Mouse (Mus musculus): ENCODE results near the gene Grm8. TPM values are rescaled to one million over a fixed set of nuclear protein-coding genes. Genes with fewer than 3 reads are reported as not detected.

Gene Grm8
- polyA plus RNA-seq, 2 experiments from 2014 or later = 0.19 TPM; not detected in 1

- ATAC-seq = no peak
Measured at GRCm38 (mm10) chr6:27580485-27580884, 554.5 kb downstream of the Grm8 start.

GRCm38 (mm10) chr6:27545516-27545915 lies 589.5 kb downstream of the Grm8 start:
- no peak for ATAC-seq

- ATAC-seq = no peak
Measured at GRCm38 (mm10) chr6:27517620-27518019, 617.4 kb downstream of the Grm8 start.

- ATAC-seq = no peak
Measured at GRCm38 (mm10) chr6:27460998-27461397, 674.0 kb downstream of the Grm8 start.

GRCm38 (mm10) chr6:27408473-27408872 lies 726.5 kb downstream of the Grm8 start:
- no peak for ATAC-seq

- ATAC-seq = no peak
Measured at GRCm38 (mm10) chr6:27372416-27372815, 762.6 kb downstream of the Grm8 start.

- ATAC-seq = no peak
Measured at GRCm38 (mm10) chr6:27371095-27371494, 763.9 kb downstream of the Grm8 start.

GRCm38 (mm10) chr6:27363775-27364174 lies 771.2 kb downstream of the Grm8 start:
- ATAC-seq = no peak

- no peak for ATAC-seq
Measured at GRCm38 (mm10) chr6:27360440-27360839, 774.5 kb downstream of the Grm8 start.

GRCm38 (mm10) chr6:27351147-27351546 lies 783.8 kb downstream of the Grm8 start:
- no peak for ATAC-seq

- no peak for ATAC-seq
Measured at GRCm38 (mm10) chr6:27348272-27348671, 786.7 kb downstream of the Grm8 start.

GRCm38 (mm10) chr6:27346311-27346710 lies 788.7 kb downstream of the Grm8 start:
- ATAC-seq = no peak

- ATAC-seq = no peak
Measured at GRCm38 (mm10) chr6:27340131-27340530, 794.8 kb downstream of the Grm8 start.

- no peak for ATAC-seq
Measured at GRCm38 (mm10) chr6:27318575-27318974, 816.4 kb downstream of the Grm8 start.

GRCm38 (mm10) chr6:27317422-27317821 lies 817.6 kb downstream of the Grm8 start:
- no peak for ATAC-seq

- ATAC-seq = no peak
Measured at GRCm38 (mm10) chr6:27316018-27316417, 819.0 kb downstream of the Grm8 start.

- ATAC-seq = no peak
Measured at GRCm38 (mm10) chr6:27314273-27315009, 820.5 kb downstream of the Grm8 start.

GRCm38 (mm10) chr6:27310401-27310800 lies 824.6 kb downstream of the Grm8 start:
- ATAC-seq = no peak

- ATAC-seq = no peak
Measured at GRCm38 (mm10) chr6:27305351-27305750, 829.6 kb downstream of the Grm8 start.

GRCm38 (mm10) chr6:27264972-27265371 lies 870.0 kb downstream of the Grm8 start:
- no peak for ATAC-seq

- ATAC-seq = no peak
Measured at GRCm38 (mm10) chr6:27262611-27263010, 872.4 kb downstream of the Grm8 start.

GRCm38 (mm10) chr6:27240416-27240815 lies 894.6 kb downstream of the Grm8 start:
- ATAC-seq = no peak

- no peak for ATAC-seq
Measured at GRCm38 (mm10) chr6:27239968-27240367, 895.0 kb downstream of the Grm8 start.
